Mouse (Mus musculus): ENCODE results near the gene Suco. TPM values are rescaled to one million over a fixed set of nuclear protein-coding genes. Genes with fewer than 3 reads are reported as not detected.

Suco gene
- polyA plus RNA-seq, 1 experiment, result 6.0 TPM

DNA sequence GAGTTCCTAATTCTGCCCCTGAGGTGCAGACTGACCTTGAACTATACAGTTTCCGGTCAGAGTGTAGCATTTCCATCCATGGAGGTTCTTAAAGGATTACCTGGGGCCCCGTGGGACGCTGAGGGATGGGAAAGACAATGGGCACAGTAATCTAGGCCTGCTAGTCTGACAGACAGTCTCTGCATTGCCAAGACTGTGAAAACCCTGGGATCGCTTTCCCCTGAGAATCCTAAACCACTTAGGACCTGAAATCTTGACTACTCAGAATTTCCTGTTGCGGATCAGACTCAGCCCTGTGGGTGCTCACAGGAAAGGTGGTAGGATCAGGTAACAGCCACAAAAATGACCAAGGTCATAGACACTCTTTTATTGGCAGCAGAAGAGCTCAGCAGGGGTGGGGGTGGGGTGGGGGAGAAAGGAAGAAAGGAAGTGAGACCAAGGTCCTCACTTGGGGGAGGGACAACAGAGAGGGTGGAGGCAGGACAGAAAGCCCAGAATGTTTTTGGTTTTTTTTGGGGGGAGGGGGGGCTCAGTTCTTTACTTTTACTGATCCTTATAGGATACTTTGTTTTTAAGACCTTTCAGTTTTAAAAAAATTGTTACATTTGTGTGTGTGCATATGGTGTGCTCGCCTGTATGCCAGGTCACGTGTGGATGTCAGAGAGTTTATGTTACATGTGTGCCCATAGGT lies 42.3 kb upstream of the Suco start:
- Histone ChIP-seq H3K27me3 (ENCODE audit: control insufficient read depth, insufficient read depth, low read length) (no peaks in the 10 kb centered on the region), H3K4me3 (ENCODE audit: control insufficient read depth, insufficient read depth, low read length) (no peak overlapping the region), H3K36me3 (ENCODE audit: control insufficient read depth, insufficient read depth, low read length) (no peaks in the 10 kb centered on the region), H3K27ac (ENCODE audit: control insufficient read depth, insufficient read depth, low read length) (no peak overlapping the region), H3K4me1 (replicated peaks; ENCODE audit: control insufficient read depth, insufficient read depth, low read length) (0 out of 2 replicates have a peak, but pooled peaks cover 3% of the 10 kb centered on the region)
- DNase-seq, result no peak
- 68% methylated on average over 7 of the region's 7 CpGs for WGBS
- no peak for TF ChIP-seq POLR2A (IDR thresholded peaks at IDR 0.05; ENCODE audit: control insufficient read depth, extremely low read depth, insufficient read depth, low read length, poor library complexity)

DNA sequence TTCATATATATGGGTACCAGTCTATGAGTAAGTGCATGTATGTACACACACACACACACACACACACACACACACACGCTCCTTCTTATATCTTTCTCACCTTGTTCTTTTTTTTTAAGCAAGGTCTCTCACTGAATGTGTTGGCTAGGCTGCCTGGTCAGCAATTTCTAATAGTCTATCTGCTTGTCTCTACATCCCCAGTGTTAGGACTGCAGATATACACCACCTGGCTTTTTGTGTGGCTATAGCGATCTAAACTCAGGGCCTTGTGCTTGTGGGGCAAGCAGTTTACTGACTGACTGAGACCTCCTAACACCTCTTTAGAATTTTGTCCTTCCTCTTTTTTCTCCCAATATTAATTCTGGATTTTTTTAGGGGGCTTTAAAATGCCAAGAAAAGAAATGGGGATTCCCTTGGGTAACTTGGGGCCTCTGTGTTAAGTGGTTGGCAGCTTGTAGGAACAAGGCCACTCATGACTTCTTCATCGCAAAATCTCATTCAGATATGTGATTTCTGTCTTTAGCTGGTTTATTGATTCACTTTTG lies 41.5 kb upstream of the Suco start:
- Histone ChIP-seq H3K36me3 (ENCODE audit: control insufficient read depth, insufficient read depth, low read length) (no peaks in the 10 kb centered on the region), H3K27ac (ENCODE audit: control insufficient read depth, insufficient read depth, low read length) (no peak overlapping the region), H3K4me3 (ENCODE audit: control insufficient read depth, insufficient read depth, low read length) (no peak overlapping the region), H3K4me1 (replicated peaks; ENCODE audit: control insufficient read depth, insufficient read depth, low read length) (0 out of 2 replicates have a peak, but pooled peaks cover 6% of the 10 kb centered on the region), H3K27me3 (ENCODE audit: control insufficient read depth, insufficient read depth, low read length) (no peaks in the 10 kb centered on the region)
- DNase-seq, result no peak
- 86% methylated on average over 3 of the region's 3 CpGs for WGBS
- TF ChIP-seq CTCF (IDR thresholded peaks at IDR 0.05; ENCODE audit: borderline replicate concordance, control insufficient read depth, extremely low read depth, insufficient read depth, low read length, poor library complexity), result no peak
- TF ChIP-seq POLR2A (IDR thresholded peaks at IDR 0.05; ENCODE audit: control insufficient read depth, extremely low read depth, insufficient read depth, low read length, poor library complexity), result no peak

DNA sequence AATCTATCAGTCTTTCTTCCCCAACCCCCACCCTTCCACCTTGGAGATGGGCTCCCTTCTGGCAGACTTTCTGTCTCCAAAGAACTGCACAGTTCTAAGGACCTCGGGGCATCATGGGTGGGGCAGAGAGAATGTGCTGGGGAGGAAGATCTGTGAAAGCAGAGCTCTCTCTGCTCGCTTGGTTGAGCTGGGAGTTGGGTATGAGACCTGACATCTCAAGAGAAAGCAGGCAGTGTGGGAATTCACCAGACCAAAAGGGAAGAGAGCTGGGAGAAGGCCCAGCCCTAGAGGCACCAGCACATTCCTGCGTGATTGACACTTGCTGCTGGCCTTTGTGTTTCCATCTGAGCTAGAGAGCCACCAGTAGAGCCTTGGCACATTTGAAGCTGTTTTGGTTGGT lies 39.6 kb upstream of the Suco start:
- H3K4me3 ChIP-seq (ENCODE audit: control insufficient read depth, insufficient read depth, low read length), result no peak overlapping the region
- no peak for DNase-seq
- H3K27me3 ChIP-seq (ENCODE audit: control insufficient read depth, insufficient read depth, low read length), result no peaks in the 10 kb centered on the region
- H3K27ac ChIP-seq (ENCODE audit: control insufficient read depth, insufficient read depth, low read length), result no peak overlapping the region
- WGBS, result 93% methylated on average over 3 of the region's 3 CpGs
- H3K36me3 ChIP-seq (ENCODE audit: control insufficient read depth, insufficient read depth, low read length), result no peaks in the 10 kb centered on the region
- TF ChIP-seq POLR2A (IDR thresholded peaks at IDR 0.05; ENCODE audit: control insufficient read depth, extremely low read depth, insufficient read depth, low read length, poor library complexity), result no peak
- TF ChIP-seq CTCF (IDR thresholded peaks at IDR 0.05; ENCODE audit: borderline replicate concordance, control insufficient read depth, extremely low read depth, insufficient read depth, low read length, poor library complexity), result no peak
- H3K4me1 ChIP-seq (replicated peaks; ENCODE audit: control insufficient read depth, insufficient read depth, low read length), result 0 out of 2 replicates have a peak, but pooled peaks cover 6% of the 10 kb centered on the region

DNA sequence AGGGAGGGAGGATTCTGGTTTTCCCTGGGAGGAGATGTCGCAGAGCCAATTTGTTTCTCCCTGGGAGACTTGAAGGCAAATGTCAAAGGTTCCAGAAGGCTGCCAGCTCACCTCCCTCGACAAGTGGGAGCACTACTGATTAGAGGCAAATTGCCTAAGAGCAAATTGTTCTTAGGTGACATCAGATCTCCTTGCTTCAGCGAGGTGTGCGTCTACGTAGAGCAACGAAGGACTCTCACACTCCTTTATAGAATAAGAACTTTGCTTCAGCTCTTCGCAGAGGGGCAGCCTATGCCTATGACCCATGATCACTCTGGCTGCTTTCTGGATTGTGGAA lies 37.1 kb upstream of the Suco start:
- 84% methylated on average over 7 of the region's 7 CpGs for WGBS
- no peak for DNase-seq
- Histone ChIP-seq H3K27me3 (ENCODE audit: control insufficient read depth, insufficient read depth, low read length) (no peaks in the 10 kb centered on the region), H3K4me1 (replicated peaks; ENCODE audit: control insufficient read depth, insufficient read depth, low read length) (0 out of 2 replicates have a peak, but pooled peaks cover 6% of the 10 kb centered on the region), H3K27ac (ENCODE audit: control insufficient read depth, insufficient read depth, low read length) (no peak overlapping the region), H3K36me3 (ENCODE audit: control insufficient read depth, insufficient read depth, low read length) (no peaks in the 10 kb centered on the region), H3K4me3 (ENCODE audit: control insufficient read depth, insufficient read depth, low read length) (no peak overlapping the region)
- no peak for TF ChIP-seq CTCF (IDR thresholded peaks at IDR 0.05; ENCODE audit: borderline replicate concordance, control insufficient read depth, extremely low read depth, insufficient read depth, low read length, poor library complexity)
- TF ChIP-seq POLR2A (IDR thresholded peaks at IDR 0.05; ENCODE audit: control insufficient read depth, extremely low read depth, insufficient read depth, low read length, poor library complexity), result no peak

DNA sequence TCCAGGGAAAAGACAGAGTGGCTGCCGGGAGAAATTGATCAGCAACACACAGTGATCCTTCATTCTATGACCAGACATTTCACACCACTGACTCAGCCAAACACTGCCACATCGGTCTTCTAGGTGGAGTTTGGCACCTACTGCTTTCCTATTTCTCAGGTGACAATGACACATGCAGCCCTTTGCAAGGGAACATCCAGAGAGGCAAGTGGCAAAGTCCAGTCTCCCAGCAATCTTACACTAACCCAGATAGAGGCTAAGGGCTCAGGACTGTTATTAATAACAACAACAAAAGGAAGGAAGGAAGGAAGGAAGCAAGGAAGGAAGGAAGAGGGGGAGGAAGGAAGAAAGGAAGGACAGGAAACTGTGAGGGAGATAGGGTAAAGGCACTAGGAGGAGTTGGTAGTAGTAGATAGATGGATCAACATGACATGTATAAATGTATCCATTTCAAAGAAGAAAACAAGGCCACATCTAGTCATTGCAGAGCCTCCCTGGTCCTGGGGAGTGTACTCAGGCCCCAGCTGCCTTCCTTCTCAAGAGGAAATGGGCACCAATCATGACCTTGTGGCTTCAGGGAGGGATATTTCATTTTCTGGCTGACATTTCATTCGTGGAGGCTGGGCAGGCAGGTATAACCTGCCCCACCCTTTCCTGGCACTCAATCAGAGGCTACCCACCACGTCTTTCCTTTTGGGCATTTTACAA lies 36.6 kb upstream of the Suco start:
- Histone ChIP-seq H3K36me3 (ENCODE audit: control insufficient read depth, insufficient read depth, low read length) (no peaks in the 10 kb centered on the region), H3K27me3 (ENCODE audit: control insufficient read depth, insufficient read depth, low read length) (no peaks in the 10 kb centered on the region), H3K4me3 (ENCODE audit: control insufficient read depth, insufficient read depth, low read length) (no peak overlapping the region), H3K4me1 (replicated peaks; ENCODE audit: control insufficient read depth, insufficient read depth, low read length) (0 out of 2 replicates have a peak, but pooled peaks cover 4% of the 10 kb centered on the region), H3K27ac (ENCODE audit: control insufficient read depth, insufficient read depth, low read length) (no peak overlapping the region)
- WGBS, result 55% methylated on average over 4 of the region's 4 CpGs
- DNase-seq, result no peak
- TF ChIP-seq CTCF (IDR thresholded peaks at IDR 0.05; ENCODE audit: borderline replicate concordance, control insufficient read depth, extremely low read depth, insufficient read depth, low read length, poor library complexity) (no peak), POLR2A (IDR thresholded peaks at IDR 0.05; ENCODE audit: control insufficient read depth, extremely low read depth, insufficient read depth, low read length, poor library complexity) (no peak)

DNA sequence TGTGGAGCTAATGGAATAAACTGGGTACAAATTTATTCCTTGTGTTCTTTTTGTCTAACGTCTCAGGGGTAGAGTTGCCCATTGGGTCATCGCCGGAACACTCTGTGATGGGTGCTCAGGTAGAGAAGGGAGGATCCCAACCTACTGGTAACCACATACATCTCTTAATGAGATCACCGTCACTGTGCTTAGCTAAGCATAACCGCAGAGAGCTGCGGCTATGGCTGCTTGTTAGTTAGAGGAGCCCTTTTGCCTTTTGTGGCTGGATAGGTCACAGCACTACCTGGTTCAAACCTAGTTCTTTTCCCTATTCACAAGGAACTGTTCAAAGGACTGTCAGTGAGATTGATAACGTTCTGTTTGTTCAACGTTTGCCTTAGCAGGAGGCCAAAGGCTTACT lies 32.6 kb upstream of the Suco start:
- 95% methylated on average over 8 of the region's 8 CpGs for WGBS
- TF ChIP-seq POLR2A (IDR thresholded peaks at IDR 0.05; ENCODE audit: control insufficient read depth, extremely low read depth, insufficient read depth, low read length, poor library complexity) (no peak), CTCF (IDR thresholded peaks at IDR 0.05; ENCODE audit: borderline replicate concordance, control insufficient read depth, extremely low read depth, insufficient read depth, low read length, poor library complexity) (no peak)
- no peak overlapping the region for H3K27ac ChIP-seq (ENCODE audit: control insufficient read depth, insufficient read depth, low read length)
- H3K27me3 ChIP-seq (ENCODE audit: control insufficient read depth, insufficient read depth, low read length), result no peaks in the 10 kb centered on the region
- no peaks in the 10 kb centered on the region for H3K36me3 ChIP-seq (ENCODE audit: control insufficient read depth, insufficient read depth, low read length)
- H3K4me1 ChIP-seq (replicated peaks; ENCODE audit: control insufficient read depth, insufficient read depth, low read length), result 0 out of 2 replicates have a peak, but pooled peaks cover 4% of the 10 kb centered on the region
- H3K4me3 ChIP-seq (ENCODE audit: control insufficient read depth, insufficient read depth, low read length), result no peak overlapping the region
- no peak for DNase-seq
